Mouse (Mus musculus): ENCODE results near the gene Zbtb12. TPM values are rescaled to one million over a fixed set of nuclear protein-coding genes. Genes with fewer than 3 reads are reported as not detected.
"Not testable (repeated sequence)": the region's sequence is repeated elsewhere in the genome, so short reads cannot be mapped to it uniquely, and the experiment has no call there.

The Zbtb12 gene
- polyA plus RNA-seq, 1 experiment from 2014 or later = 3.2 TPM

GRCm38 (mm10) chr17:34895724-34896123, 16.4 kb downstream of the Zbtb12 start:
- H3K9ac ChIP-seq (ENCODE audit: low read depth, low read length) = peak overlapping the region; percentile 84
- H3K4me1 ChIP-seq (replicated peaks; ENCODE audit: control insufficient read depth, insufficient read depth, low read length) = peaks cover 10% of the 10 kb centered on the region
- H3K36me3 ChIP-seq (ENCODE audit: control insufficient read depth, insufficient read depth, low read length) = peaks cover 6% of the 10 kb centered on the region
- 94% methylated on average over 15 of the region's 15 CpGs for WGBS
- no peak for ATAC-seq (ENCODE audit: low FRiP score)
- no peaks in the 10 kb centered on the region for H3K27me3 ChIP-seq (ENCODE audit: control insufficient read depth, insufficient read depth, low read length)
- DNase-seq (ENCODE audit: low spot score) = no peak
- H3K4me2 ChIP-seq (replicated peaks; ENCODE audit: low read depth, low read length) = peak overlapping the region; percentile 91
- H3K27ac ChIP-seq (ENCODE audit: low read depth, low read length) = no peak overlapping the region
- peak overlapping the region; percentile 71 for H3K4me3 ChIP-seq (ENCODE audit: low read depth, low read length)
- no peaks in the 10 kb centered on the region for H3K9me3 ChIP-seq (ENCODE audit: control insufficient read depth, low read length)

DNA sequence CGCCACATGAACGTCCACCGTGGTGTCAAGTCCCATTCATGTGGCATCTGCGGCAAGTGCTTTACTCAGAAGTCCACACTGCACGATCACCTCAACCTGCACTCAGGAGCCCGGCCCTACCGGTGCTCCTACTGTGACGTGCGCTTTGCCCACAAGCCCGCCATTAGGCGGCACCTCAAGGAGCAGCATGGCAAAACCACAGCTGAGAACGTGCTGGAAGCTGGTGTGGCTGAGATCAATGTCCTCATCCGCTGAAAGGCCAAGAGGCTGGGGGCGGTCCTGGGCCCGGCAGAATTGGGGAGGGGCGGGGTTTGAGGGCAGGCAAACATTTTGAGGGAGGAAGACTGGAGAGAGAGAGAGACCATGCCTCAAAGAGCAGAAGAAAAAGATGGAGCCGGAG, 17.1 kb downstream of the Zbtb12 start:
- Histone ChIP-seq H3K4me1 (replicated peaks; ENCODE audit: control insufficient read depth, insufficient read depth, low read length) (peaks cover 10% of the 10 kb centered on the region), H3K9ac (ENCODE audit: low read depth, low read length) (no peak overlapping the region), H3K36me3 (ENCODE audit: control insufficient read depth, insufficient read depth, low read length) (peaks cover 8% of the 10 kb centered on the region), H3K4me3 (ENCODE audit: low read depth, low read length) (0 out of 2 replicates have a peak overlapping the region, but pooled peaks have one; percentile 71), H3K4me2 (replicated peaks; ENCODE audit: low read depth, low read length) (peak overlapping the region; percentile 11; the same call in 1 of the 2 replicates), H3K27ac (ENCODE audit: low read depth, low read length) (no peak overlapping the region), H3K9me3 (ENCODE audit: control insufficient read depth, low read length) (no peaks in the 10 kb centered on the region), H3K27me3 (ENCODE audit: control insufficient read depth, insufficient read depth, low read length) (no peaks in the 10 kb centered on the region)
- DNase-seq (ENCODE audit: low spot score) = no peak
- 88% methylated on average over 16 of the region's 17 CpGs for WGBS
- no peak for ATAC-seq (ENCODE audit: low FRiP score)

DNA sequence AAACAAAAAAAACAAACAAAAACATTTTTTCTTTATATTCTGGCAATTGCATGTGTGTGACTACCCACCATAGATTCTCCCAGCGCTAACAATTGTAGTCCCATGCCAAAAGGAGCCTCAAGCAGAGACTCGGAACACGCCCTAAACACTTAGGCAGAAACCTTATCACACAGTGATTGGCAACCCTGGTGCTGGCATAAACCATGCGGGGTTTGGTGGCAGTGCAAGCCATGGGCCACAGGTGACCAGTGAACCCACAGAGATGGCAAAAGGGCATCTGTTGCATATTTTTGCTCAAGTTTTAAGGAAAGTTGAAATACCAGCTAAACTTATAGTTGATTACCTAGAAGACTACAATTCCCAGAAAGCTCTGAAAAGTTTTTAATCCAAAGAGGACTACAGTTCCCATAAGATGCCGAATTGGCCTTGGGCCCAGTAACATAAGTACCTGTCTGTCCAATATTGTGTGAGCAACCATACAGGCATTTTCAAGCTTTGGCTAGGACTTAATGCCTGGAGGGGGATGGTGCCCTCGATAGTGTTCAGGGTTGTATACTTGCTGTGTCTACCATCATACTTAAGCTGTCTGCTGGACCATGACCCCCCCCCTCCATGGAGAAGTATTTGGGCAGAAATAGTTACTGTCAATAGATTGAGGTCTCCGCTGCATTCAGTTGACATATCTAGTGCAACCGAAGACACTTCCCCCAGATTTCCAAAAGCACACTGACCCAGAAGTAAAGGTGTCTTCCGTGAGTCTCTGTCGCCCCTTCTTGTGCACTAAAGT, 18.3 kb downstream of the Zbtb12 start:
- Histone ChIP-seq H3K36me3 (ENCODE audit: control insufficient read depth, insufficient read depth, low read length) (peaks cover 9% of the 10 kb centered on the region), H3K4me3 (ENCODE audit: low read depth, low read length) (peak overlapping the region; percentile 78), H3K4me1 (replicated peaks; ENCODE audit: control insufficient read depth, insufficient read depth, low read length) (peaks cover 10% of the 10 kb centered on the region), H3K9me3 (ENCODE audit: control insufficient read depth, low read length) (no peaks in the 10 kb centered on the region), H3K27ac (ENCODE audit: low read depth, low read length) (peak overlapping the region; percentile 97), H3K9ac (ENCODE audit: low read depth, low read length) (peak overlapping the region; percentile 89), H3K27me3 (ENCODE audit: control insufficient read depth, insufficient read depth, low read length) (no peaks in the 10 kb centered on the region), H3K4me2 (replicated peaks; ENCODE audit: low read depth, low read length) (peak overlapping the region; percentile 93)
- WGBS = 22% methylated on average over 10 of the region's 10 CpGs
- ATAC-seq (ENCODE audit: low FRiP score) (no peak), DNase-seq (ENCODE audit: low spot score) (no peak)

DNA sequence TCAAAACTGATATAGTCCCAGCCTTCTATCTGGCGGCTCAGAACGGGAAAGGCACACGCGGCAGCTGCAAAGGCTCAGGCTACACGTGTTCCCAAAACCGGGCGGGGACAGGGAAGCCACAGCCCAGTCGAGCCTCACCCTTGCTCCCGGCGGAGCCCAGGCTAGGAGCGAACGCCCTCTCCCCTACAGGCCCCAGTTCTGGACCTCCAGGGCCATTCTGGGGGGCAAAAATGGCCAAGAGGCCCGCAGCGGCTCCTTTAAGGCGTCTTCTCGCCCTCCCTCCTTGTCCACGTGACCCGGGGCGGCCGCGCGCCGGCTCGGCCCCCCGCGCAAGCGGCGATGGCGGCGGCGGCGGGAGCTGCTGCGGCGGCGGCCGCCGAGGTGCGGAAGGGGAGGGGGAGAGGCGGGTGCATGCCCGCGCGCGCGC, 18.9 kb downstream of the Zbtb12 start, which contains the start of the genes C2 and Ehmt2:
C2 (minus strand) TSS at position 106 of the 427 bp plus-strand sequence.
Ehmt2 (plus strand) TSS at position 310 of the 427 bp plus-strand sequence.
- ATAC-seq (ENCODE audit: low FRiP score) = peak; percentile 18
- peak within 1 kb of the TSS; percentile 93 for H3K4me2 ChIP-seq (replicated peaks; ENCODE audit: low read depth, low read length)
- peak within 1 kb of the TSS; percentile 97 for H3K27ac ChIP-seq (ENCODE audit: low read depth, low read length)
- WGBS = 1% methylated on average over 17 of the region's 44 CpGs
- DNase-seq (ENCODE audit: low spot score) = peak; percentile 89
- peak within 1 kb of the TSS; percentile 89 for H3K9ac ChIP-seq (ENCODE audit: low read depth, low read length)
- peak within 1 kb of the TSS; percentile 78 for H3K4me3 ChIP-seq (ENCODE audit: low read depth, low read length)
- H3K36me3 ChIP-seq (ENCODE audit: control insufficient read depth, insufficient read depth, low read length) = peaks cover 9% of the 10 kb centered on the region
- H3K4me1 ChIP-seq (replicated peaks; ENCODE audit: control insufficient read depth, insufficient read depth, low read length) = peaks cover 10% of the 10 kb centered on the region
- no peaks in the 10 kb centered on the region for H3K27me3 ChIP-seq (ENCODE audit: control insufficient read depth, insufficient read depth, low read length)
- H3K9me3 ChIP-seq (ENCODE audit: control insufficient read depth, low read length) = no peaks in the 10 kb centered on the region

DNA sequence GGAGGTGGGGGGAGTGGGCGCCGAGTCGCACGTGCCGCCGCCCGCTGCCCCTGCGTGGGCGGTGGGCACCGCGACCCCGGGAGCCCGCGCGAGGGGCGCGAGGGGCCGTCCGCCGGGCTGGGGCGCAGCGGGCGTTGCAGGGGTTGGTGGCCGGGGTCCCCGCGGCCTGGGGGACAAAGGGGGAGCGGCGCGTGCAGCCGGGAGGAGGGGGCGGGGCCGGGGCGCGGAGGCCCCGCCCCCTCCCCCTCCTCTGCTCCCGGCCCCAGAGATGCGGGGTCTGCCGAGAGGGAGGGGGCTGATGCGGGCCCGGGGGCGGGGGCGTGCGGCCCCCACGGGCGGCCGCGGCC, 19.4 kb downstream of the Zbtb12 start:
- 2% methylated on average over 10 of the region's 47 CpGs for WGBS
- Histone ChIP-seq H3K4me3 (ENCODE audit: low read depth, low read length) (peak overlapping the region; percentile 78), H3K4me2 (replicated peaks; ENCODE audit: low read depth, low read length) (peak overlapping the region; percentile 93), H3K4me1 (replicated peaks; ENCODE audit: control insufficient read depth, insufficient read depth, low read length) (peaks cover 10% of the 10 kb centered on the region), H3K27ac (ENCODE audit: low read depth, low read length) (peak overlapping the region; percentile 97), H3K9me3 (ENCODE audit: control insufficient read depth, low read length) (no peaks in the 10 kb centered on the region), H3K27me3 (ENCODE audit: control insufficient read depth, insufficient read depth, low read length) (no peaks in the 10 kb centered on the region), H3K36me3 (ENCODE audit: control insufficient read depth, insufficient read depth, low read length) (peaks cover 9% of the 10 kb centered on the region), H3K9ac (ENCODE audit: low read depth, low read length) (peak overlapping the region; percentile 89)
- DNase-seq (ENCODE audit: low spot score) (peak; percentile 75), ATAC-seq (ENCODE audit: low FRiP score) (peak; percentile 15)

DNA sequence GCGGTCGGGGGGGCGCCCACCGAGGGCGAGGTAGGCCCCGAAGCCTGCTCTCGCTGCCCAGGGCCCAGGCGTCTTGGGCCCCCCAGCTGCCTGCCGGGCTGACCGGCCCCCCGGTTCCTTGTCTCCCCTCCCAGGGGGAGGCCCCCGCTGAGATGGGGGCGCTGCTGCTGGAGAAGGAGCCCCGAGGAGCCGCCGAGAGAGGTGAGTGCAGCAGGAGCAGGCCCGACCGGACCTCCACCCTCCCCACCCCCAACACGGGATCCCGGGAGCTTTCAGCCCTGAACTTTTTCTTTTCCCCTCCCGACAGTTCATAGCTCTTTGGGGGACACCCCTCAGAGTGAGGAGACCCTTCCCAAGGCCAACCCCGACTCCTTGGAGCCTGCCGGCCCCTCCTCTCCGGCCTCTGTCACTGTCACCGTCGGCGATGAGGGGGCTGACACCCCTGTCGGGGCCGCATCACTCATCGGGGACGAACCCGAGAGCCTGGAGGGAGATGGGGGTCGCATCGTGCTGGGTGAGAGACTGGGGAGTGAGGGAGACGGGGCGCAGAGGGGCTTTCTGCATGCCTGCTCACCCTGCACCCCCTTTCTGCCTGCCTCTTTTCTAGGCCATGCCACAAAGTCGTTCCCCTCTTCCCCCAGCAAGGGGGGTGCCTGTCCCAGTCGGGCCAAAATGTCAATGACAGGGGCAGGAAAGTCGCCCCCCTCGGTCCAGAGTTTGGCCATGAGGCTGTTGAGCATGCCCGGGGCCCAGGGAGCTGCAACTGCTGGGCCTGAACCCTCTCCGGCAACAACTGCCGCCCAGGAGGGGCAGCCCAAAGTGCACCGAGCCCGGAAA, 20.0 kb downstream of the Zbtb12 start:
- 1% methylated on average over 42 of the region's 45 CpGs for WGBS
- H3K36me3 ChIP-seq (ENCODE audit: control insufficient read depth, insufficient read depth, low read length) = peaks cover 9% of the 10 kb centered on the region
- H3K4me3 ChIP-seq (ENCODE audit: low read depth, low read length) = peak overlapping the region; percentile 78

GRCm38 (mm10) chr17:34899890-34900243, 20.6 kb downstream of the Zbtb12 start:
- no peak for ATAC-seq (ENCODE audit: low FRiP score)
- Histone ChIP-seq H3K27me3 (ENCODE audit: control insufficient read depth, insufficient read depth, low read length) (no peaks in the 10 kb centered on the region), H3K4me1 (replicated peaks; ENCODE audit: control insufficient read depth, insufficient read depth, low read length) (peaks cover 10% of the 10 kb centered on the region), H3K9me3 (ENCODE audit: control insufficient read depth, low read length) (no peaks in the 10 kb centered on the region), H3K9ac (ENCODE audit: low read depth, low read length) (peak overlapping the region; percentile 89), H3K27ac (ENCODE audit: low read depth, low read length) (no peak overlapping the region), H3K4me3 (ENCODE audit: low read depth, low read length) (peak overlapping the region; percentile 78), H3K36me3 (ENCODE audit: control insufficient read depth, insufficient read depth, low read length) (peaks cover 12% of the 10 kb centered on the region), H3K4me2 (replicated peaks; ENCODE audit: low read depth, low read length) (peak overlapping the region; percentile 93)
- DNase-seq (ENCODE audit: low spot score) = no peak
- 7% methylated on average over 5 of the region's 5 CpGs for WGBS

More for the DNA sequence above, 20.0 kb downstream of the Zbtb12 start:
- peak overlapping the region; percentile 89 for H3K9ac ChIP-seq (ENCODE audit: low read depth, low read length)
- peak overlapping the region; percentile 93 for H3K4me2 ChIP-seq (replicated peaks; ENCODE audit: low read depth, low read length)
- no peaks in the 10 kb centered on the region for H3K9me3 ChIP-seq (ENCODE audit: control insufficient read depth, low read length)
- peaks cover 10% of the 10 kb centered on the region for H3K4me1 ChIP-seq (replicated peaks; ENCODE audit: control insufficient read depth, insufficient read depth, low read length)
- peak; percentile 56 for DNase-seq (ENCODE audit: low spot score)
- peak; percentile 11 for ATAC-seq (ENCODE audit: low FRiP score)
- H3K27ac ChIP-seq (ENCODE audit: low read depth, low read length) = peak overlapping the region; percentile 97
- no peaks in the 10 kb centered on the region for H3K27me3 ChIP-seq (ENCODE audit: control insufficient read depth, insufficient read depth, low read length)

- not testable (repeated sequence) for H3K9ac ChIP-seq (ENCODE audit: low read depth, low read length); H3K27ac ChIP-seq (ENCODE audit: low read depth, low read length); ATAC-seq (ENCODE audit: low FRiP score); H3K4me3 ChIP-seq (ENCODE audit: low read depth, low read length); H3K9me3 ChIP-seq (ENCODE audit: control insufficient read depth, low read length); H3K4me1 ChIP-seq (replicated peaks; ENCODE audit: control insufficient read depth, insufficient read depth, low read length); H3K4me2 ChIP-seq (replicated peaks; ENCODE audit: low read depth, low read length); DNase-seq (ENCODE audit: low spot score); H3K27me3 ChIP-seq (ENCODE audit: control insufficient read depth, insufficient read depth, low read length)
- H3K36me3 ChIP-seq (ENCODE audit: control insufficient read depth, insufficient read depth, low read length) = peaks cover 18% of the 10 kb centered on the region
Observed at GRCm38 (mm10) chr17:34900826-34901225, 21.5 kb downstream of the Zbtb12 start.
